7 mouse cellular contexts compared by ENCODE assay signal in the genomic region with DNA sequence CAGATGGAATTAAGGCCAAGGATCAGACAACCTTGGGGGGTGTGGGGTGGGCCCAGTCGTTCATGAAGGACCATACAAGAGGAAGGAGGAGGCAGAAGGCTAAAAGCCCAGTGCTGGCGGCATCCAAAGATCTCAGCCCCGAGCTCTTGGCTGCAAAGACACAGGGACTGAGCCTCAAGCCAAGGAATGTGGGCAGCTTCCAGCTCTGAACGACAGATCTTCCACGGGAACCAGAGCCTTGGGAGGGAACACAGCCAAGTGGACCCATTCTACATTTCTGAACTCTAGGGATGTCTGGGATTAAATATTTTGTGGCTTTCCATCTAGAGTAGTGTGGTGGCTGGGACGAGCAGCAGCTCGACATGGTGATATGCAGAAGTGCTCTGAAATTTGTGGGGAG. TPM values are rescaled to one million over a fixed set of nuclear protein-coding genes. Genes with fewer than 3 reads are reported as not detected.
DNase-seq lines count a peak whose midpoint lies in the region; ATAC-seq and TF ChIP-seq lines count a peak whose summit lies in the region.

No protein-coding gene starts in this region.

- H3K27ac ChIP-seq in limb, embryonic 13.5 days: peak overlapping the region; percentile 35; the same call in 1 of the 2 replicates
- H3K27ac ChIP-seq in limb, embryonic 10.5 days: no peak overlapping the region
- H3K27ac ChIP-seq in kidney, adult 2 months (ENCODE audit: insufficient read depth, low read depth, low read length): peak overlapping the region; percentile 40; the same call in 1 of the 2 replicates
- H3K27ac ChIP-seq in stomach, postnatal 0 days (replicated peaks): peak overlapping the region; percentile 76

- no peak overlapping the region for H3K9ac ChIP-seq in limb, embryonic 13.5 days
- H3K9ac ChIP-seq in stomach, postnatal 0 days (ENCODE audit: low read length): no peak overlapping the region

- no peak overlapping the region for H3K4me3 ChIP-seq in limb, embryonic 13.5 days
- no peak overlapping the region for H3K4me3 ChIP-seq in limb, embryonic 10.5 days
- H3K4me3 ChIP-seq in kidney, adult 2 months (ENCODE audit: insufficient read depth, low read depth, low read length): no peak overlapping the region
- no peak overlapping the region for H3K4me3 ChIP-seq in stomach, postnatal 0 days (ENCODE audit: low read depth, low read length)

- ATAC-seq in limb, embryonic 13.5 days (ENCODE audit: low FRiP score, low read depth): no peak
- no peak for ATAC-seq in stomach, postnatal 0 days (ENCODE audit: low FRiP score, low TSS enrichment)
- no peak for ATAC-seq in megakaryocyte-erythroid progenitor cell, adult 5-6 weeks (replicated peaks; ENCODE audit: low FRiP score, low TSS enrichment, poor library complexity, severe bottlenecking)

- TF ChIP-seq EP300 in stomach, postnatal 0 days (optimal IDR thresholded peaks at IDR 0.05): no peak

- no peak for TF ChIP-seq POLR2A in kidney, adult 2 months (IDR thresholded peaks at IDR 0.05; ENCODE audit: low read depth, low read length)

- no peak for TF ChIP-seq CTCF in kidney, adult 2 months (conservative IDR thresholded peaks at IDR 0.05; ENCODE audit: insufficient read depth, insufficient read length, low read depth, low read length)
- TF ChIP-seq CTCF in stomach, postnatal 0 days (IDR thresholded peaks at IDR 0.05; ENCODE audit: low read depth): no peak

- no peaks in the 10 kb centered on the region for H3K27me3 ChIP-seq in limb, embryonic 13.5 days
- no peaks in the 10 kb centered on the region for H3K27me3 ChIP-seq in limb, embryonic 10.5 days (ENCODE audit: low read depth, poor library complexity, severe bottlenecking)
- no peaks in the 10 kb centered on the region for H3K27me3 ChIP-seq in kidney, adult 2 months (replicated peaks; ENCODE audit: control insufficient read depth, insufficient read depth, low read length)
- no peaks in the 10 kb centered on the region for H3K27me3 ChIP-seq in stomach, postnatal 0 days (ENCODE audit: control insufficient read depth, insufficient read depth, low read length)

- 56% methylated on average over 7 of the region's 7 CpGs for WGBS in limb, embryonic 13.5 days
- 85% methylated on average over 7 of the region's 7 CpGs for WGBS in limb, embryonic 10.5 days
- WGBS in kidney, adult 2 months: 25% methylated on average over 7 of the region's 7 CpGs
- WGBS in stomach, postnatal 0 days: 40% methylated on average over 7 of the region's 7 CpGs

- H3K4me2 ChIP-seq in limb, embryonic 13.5 days (replicated peaks): 0 out of 2 replicates have a peak overlapping the region, but pooled peaks have one; percentile 3
- no peak overlapping the region for H3K4me2 ChIP-seq in stomach, postnatal 0 days (replicated peaks; ENCODE audit: low read depth)

- DNase-seq in limb, embryonic 10.5 days (ENCODE audit: low spot score): no peak
- DNase-seq in cerebellum, adult 18-20 months: peak; percentile 82 to 87
- DNase-seq in gastrocnemius, adult 18-20 months (ENCODE audit: low spot score): peak; percentile 73
- peak; percentile 88 for DNase-seq in kidney, adult 2 months
- DNase-seq in stomach, postnatal 0 days (ENCODE audit: low spot score): no peak

- H3K36me3 ChIP-seq in limb, embryonic 13.5 days: no peaks in the 10 kb centered on the region
- H3K36me3 ChIP-seq in limb, embryonic 10.5 days: 0 out of 2 replicates have a peak, but pooled peaks cover 4% of the 10 kb centered on the region
- no peaks in the 10 kb centered on the region for H3K36me3 ChIP-seq in kidney, adult 2 months (ENCODE audit: control insufficient read depth, insufficient read depth, low read length)
- no peaks in the 10 kb centered on the region for H3K36me3 ChIP-seq in stomach, postnatal 0 days (ENCODE audit: control insufficient read depth, insufficient read depth, low read length)

- peaks cover 65% of the 10 kb centered on the region for H3K4me1 ChIP-seq in limb, embryonic 13.5 days
- peaks cover 26% of the 10 kb centered on the region for H3K4me1 ChIP-seq in limb, embryonic 10.5 days
- peaks cover 27% of the 10 kb centered on the region for H3K4me1 ChIP-seq in kidney, adult 2 months (ENCODE audit: control insufficient read depth, insufficient read depth, low read length)
- H3K4me1 ChIP-seq in stomach, postnatal 0 days (replicated peaks; ENCODE audit: control insufficient read depth, insufficient read depth): peaks cover 9% of the 10 kb centered on the region; the same call in 1 of the 2 replicates

- H3K9me3 ChIP-seq in limb, embryonic 13.5 days: no peaks in the 10 kb centered on the region
- no peaks in the 10 kb centered on the region for H3K9me3 ChIP-seq in limb, embryonic 10.5 days (replicated peaks)
- H3K9me3 ChIP-seq in stomach, postnatal 0 days (ENCODE audit: control insufficient read depth, low read length): no peaks in the 10 kb centered on the region

RNA-seq across cellular contexts. Expression of gene Jmjd1c, which starts 37.6 kb away (rescaled TPM):
- 47.3 and 52.4 TPM in 2 replicates for polyA plus RNA-seq in limb, embryonic 13.5 days (2015; fragmentation: Nextera tagmentation; extraction: Ambion mirVana)
- 27.6 and 31.6 TPM in 2 replicates for polyA plus RNA-seq in limb, embryonic 10.5 days (2016; fragmentation: Nextera tagmentation; extraction: Ambion mirVana)
- 10 to 100 TPM; 23.5 to 25.4 TPM for total RNA-seq in gastrocnemius, adult 18-20 months (2021)
- polyA plus RNA-seq in kidney, adult 2 months (2012; rRNA removed): 9.4 and 10.0 TPM in 2 replicates
- polyA plus RNA-seq in stomach, postnatal 0 days (2015; fragmentation: Nextera tagmentation; extraction: Ambion mirVana): 28.8 and 30.7 TPM in 2 replicates
- total RNA-seq in megakaryocyte-erythroid progenitor cell, adult 5-6 weeks (2014; fragmentation: Nextera tagmentation): 163 and 165 TPM in 2 replicates
- total RNA-seq in megakaryocyte-erythroid progenitor cell, adult 5-6 weeks (2017): 109 and 163 TPM in 2 replicates

RNA-seq across cellular contexts. Expression of gene Reep3, which starts 38.4 kb away (rescaled TPM):
- 48.6 and 50.3 TPM in 2 replicates for polyA plus RNA-seq in limb, embryonic 13.5 days (2015; fragmentation: Nextera tagmentation; extraction: Ambion mirVana)
- 17.8 and 22.2 TPM in 2 replicates for polyA plus RNA-seq in limb, embryonic 10.5 days (2016; fragmentation: Nextera tagmentation; extraction: Ambion mirVana)
- total RNA-seq in gastrocnemius, adult 18-20 months (2021): 10 to 100 TPM; 10.0 to 11.1 TPM
- 22.2 and 26.0 TPM in 2 replicates for polyA plus RNA-seq in kidney, adult 2 months (2012; rRNA removed)
- 38.2 and 38.6 TPM in 2 replicates for polyA plus RNA-seq in stomach, postnatal 0 days (2015; fragmentation: Nextera tagmentation; extraction: Ambion mirVana)
- total RNA-seq in megakaryocyte-erythroid progenitor cell, adult 5-6 weeks (2014; fragmentation: Nextera tagmentation): 6.8 and 9.1 TPM in 2 replicates
- 3.6 and 6.3 TPM in 2 replicates for total RNA-seq in megakaryocyte-erythroid progenitor cell, adult 5-6 weeks (2017)

Comparison
In these comparisons a context has a peak if more than half of its experiments do, and no peak if none do; other contexts are left out.
1. DNase-seq: peak in cerebellum, adult 18-20 months (2 of 2), gastrocnemius, adult 18-20 months (single experiment) and kidney, adult 2 months (single experiment); none in limb, embryonic 10.5 days (single experiment) and stomach, postnatal 0 days (single experiment).